Mouse (Mus musculus): ENCODE measurements around the gene Fkbpl. TPM values are rescaled to one million over a fixed set of nuclear protein-coding genes. Genes with fewer than 3 reads are reported as not detected.

Fkbpl gene
- polyA plus RNA-seq, 1 experiment: 1.4 TPM

DNA sequence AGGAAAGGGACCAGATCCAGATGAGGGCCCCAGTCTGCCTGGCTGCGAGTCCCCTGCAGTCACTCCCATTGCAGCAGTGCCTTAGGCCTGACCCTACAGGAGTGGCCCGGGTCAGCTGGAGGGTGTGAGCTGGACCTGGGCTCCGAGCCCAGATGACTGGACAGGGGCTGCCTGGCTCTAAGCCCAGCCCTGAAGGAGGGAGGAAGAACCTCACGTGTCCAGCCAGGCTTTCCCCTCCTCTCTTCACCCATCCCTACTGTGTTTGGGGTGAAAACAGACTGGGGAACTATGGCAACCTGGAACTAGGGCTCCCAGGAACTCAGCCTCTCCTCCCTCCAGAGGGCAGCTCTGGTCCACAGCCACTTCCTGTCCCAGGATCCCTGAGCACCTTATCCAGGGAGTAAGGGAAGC lies 11.0 kb downstream of the Fkbpl start:
- 87% methylated on average over 4 of the region's 4 CpGs for WGBS
- no peak for DNase-seq (ENCODE audit: low read depth in 1 of 2, low spot score in 2 of 2)
- no peak overlapping the region for H3K4me3 ChIP-seq (ENCODE audit: extremely low read depth, insufficient read depth, insufficient read length)
- no peaks in the 10 kb centered on the region; the same call in 1 of the 2 replicates for H3K4me1 ChIP-seq (ENCODE audit: control insufficient read depth, insufficient read depth, insufficient read length)
- no peak for TF ChIP-seq CTCF (IDR thresholded peaks at IDR 0.05; ENCODE audit: extremely low read depth, insufficient read depth, insufficient read length, insufficient replicate concordance)
- TF ChIP-seq POLR2A (IDR thresholded peaks at IDR 0.05; ENCODE audit: low read depth, low read length): no peak
- peaks cover 3% of the 10 kb centered on the region; the same call in 1 of the 2 replicates for H3K27me3 ChIP-seq (ENCODE audit: control insufficient read depth, insufficient read depth, low read length)
- H3K27ac ChIP-seq (ENCODE audit: insufficient read depth, low read length): no peak overlapping the region
- H3K36me3 ChIP-seq (ENCODE audit: control insufficient read depth, insufficient read depth, low read length): peaks cover 32% of the 10 kb centered on the region

DNA sequence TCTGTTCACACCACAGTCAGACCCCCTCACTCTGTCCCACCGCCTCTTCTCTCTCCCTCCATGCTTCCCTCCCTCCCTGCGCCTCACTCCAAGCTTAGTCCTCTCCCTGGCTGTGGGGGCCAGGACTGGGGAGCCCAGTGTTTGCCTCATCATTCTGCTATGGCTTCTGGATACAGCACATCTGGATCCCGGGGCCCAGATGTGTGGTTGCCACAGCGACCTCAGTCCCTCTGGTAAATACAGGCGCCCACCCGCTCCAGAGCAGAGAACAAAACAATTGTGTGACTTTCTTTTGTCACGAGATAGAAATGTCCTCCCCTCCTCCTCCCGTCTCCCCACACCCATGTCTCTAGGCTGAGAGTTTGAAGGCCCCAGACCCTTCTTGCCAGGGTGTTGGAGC lies 12.1 kb downstream of the Fkbpl start:
- WGBS: 68% methylated on average over 8 of the region's 8 CpGs
- TF ChIP-seq CTCF (IDR thresholded peaks at IDR 0.05; ENCODE audit: extremely low read depth, insufficient read depth, insufficient read length, insufficient replicate concordance): no peak
- no peak for TF ChIP-seq POLR2A (IDR thresholded peaks at IDR 0.05; ENCODE audit: low read depth, low read length)
- peaks cover 3% of the 10 kb centered on the region; the same call in 1 of the 2 replicates for H3K27me3 ChIP-seq (ENCODE audit: control insufficient read depth, insufficient read depth, low read length)
- no peaks in the 10 kb centered on the region; the same call in 1 of the 2 replicates for H3K4me1 ChIP-seq (ENCODE audit: control insufficient read depth, insufficient read depth, insufficient read length)
- no peak overlapping the region for H3K4me3 ChIP-seq (ENCODE audit: extremely low read depth, insufficient read depth, insufficient read length)
- H3K27ac ChIP-seq (ENCODE audit: insufficient read depth, low read length): no peak overlapping the region
- H3K36me3 ChIP-seq (ENCODE audit: control insufficient read depth, insufficient read depth, low read length): peaks cover 21% of the 10 kb centered on the region
- DNase-seq (ENCODE audit: low read depth in 1 of 2, low spot score in 2 of 2): no peak

DNA sequence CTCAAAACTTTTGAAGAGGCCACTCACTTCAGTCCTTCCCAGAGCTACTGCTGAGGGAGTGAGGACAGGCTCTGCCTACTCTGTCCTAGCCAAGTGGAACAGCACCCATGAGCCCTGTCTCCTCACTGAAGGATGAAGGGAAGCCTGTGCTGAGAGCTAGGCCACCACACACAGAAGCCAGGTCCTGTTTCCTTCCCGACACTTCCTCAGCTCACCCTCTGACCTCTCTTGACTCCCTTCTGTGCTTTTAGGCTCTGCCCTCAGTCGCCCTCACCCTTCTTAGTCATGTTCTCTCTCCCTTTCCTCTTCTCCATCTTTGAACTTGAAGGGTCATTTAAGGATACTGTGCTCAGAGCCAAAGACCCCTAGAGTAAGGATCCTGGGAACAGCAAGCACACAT lies 12.7 kb downstream of the Fkbpl start:
- no peak overlapping the region for H3K4me3 ChIP-seq (ENCODE audit: extremely low read depth, insufficient read depth, insufficient read length)
- H3K27me3 ChIP-seq (ENCODE audit: control insufficient read depth, insufficient read depth, low read length): peaks cover 3% of the 10 kb centered on the region; the same call in 1 of the 2 replicates
- no peak overlapping the region for H3K27ac ChIP-seq (ENCODE audit: insufficient read depth, low read length)
- no peak for DNase-seq (ENCODE audit: low read depth in 1 of 2, low spot score in 2 of 2)
- no peaks in the 10 kb centered on the region; the same call in 1 of the 2 replicates for H3K4me1 ChIP-seq (ENCODE audit: control insufficient read depth, insufficient read depth, insufficient read length)
- H3K36me3 ChIP-seq (ENCODE audit: control insufficient read depth, insufficient read depth, low read length): peaks cover 16% of the 10 kb centered on the region
- TF ChIP-seq CTCF (IDR thresholded peaks at IDR 0.05; ENCODE audit: extremely low read depth, insufficient read depth, insufficient read length, insufficient replicate concordance) (no peak), POLR2A (IDR thresholded peaks at IDR 0.05; ENCODE audit: low read depth, low read length) (no peak)
- WGBS: 13% methylated on average over 2 of the region's 2 CpGs

GRCm38 (mm10) chr17:34658145-34658544 lies 13.6 kb downstream of the Fkbpl start:
- no peak for TF ChIP-seq CTCF (IDR thresholded peaks at IDR 0.05; ENCODE audit: extremely low read depth, insufficient read depth, insufficient read length, insufficient replicate concordance)
- 38% methylated on average over 2 of the region's 2 CpGs for WGBS

DNA sequence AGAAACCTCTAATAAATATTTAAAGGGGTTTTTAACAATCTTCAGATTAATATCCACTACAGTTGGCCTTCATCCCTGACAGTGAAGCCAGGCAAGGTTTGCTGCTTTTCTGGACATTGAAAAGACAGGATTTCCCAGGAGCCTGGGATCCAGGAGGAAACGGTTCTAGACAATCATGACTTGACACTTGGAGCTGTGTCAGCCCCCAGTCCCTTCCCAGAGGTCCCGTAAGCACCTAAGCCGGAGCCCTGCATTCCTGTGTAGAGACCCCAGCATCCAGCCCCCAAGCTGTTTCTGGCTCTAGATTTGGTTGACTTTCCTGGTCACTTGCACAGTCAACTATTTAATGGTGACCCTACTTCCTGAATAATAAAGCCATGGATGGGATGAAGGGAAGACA lies 14.0 kb downstream of the Fkbpl start:
- TF ChIP-seq CTCF (IDR thresholded peaks at IDR 0.05; ENCODE audit: extremely low read depth, insufficient read depth, insufficient read length, insufficient replicate concordance): no peak
- TF ChIP-seq POLR2A (IDR thresholded peaks at IDR 0.05; ENCODE audit: low read depth, low read length): no peak
- H3K36me3 ChIP-seq (ENCODE audit: control insufficient read depth, insufficient read depth, low read length): peaks cover 6% of the 10 kb centered on the region
- no peak overlapping the region for H3K27ac ChIP-seq (ENCODE audit: insufficient read depth, low read length)
- WGBS: 77% methylated on average over 3 of the region's 3 CpGs
- H3K4me1 ChIP-seq (ENCODE audit: control insufficient read depth, insufficient read depth, insufficient read length): no peaks in the 10 kb centered on the region; the same call in 1 of the 2 replicates
- no peak overlapping the region for H3K4me3 ChIP-seq (ENCODE audit: extremely low read depth, insufficient read depth, insufficient read length)
- H3K27me3 ChIP-seq (ENCODE audit: control insufficient read depth, insufficient read depth, low read length): peaks cover 3% of the 10 kb centered on the region; the same call in 1 of the 2 replicates
- DNase-seq (ENCODE audit: low read depth in 1 of 2, low spot score in 2 of 2): no peak

More at GRCm38 (mm10) chr17:34658145-34658544, 13.6 kb downstream of the Fkbpl start:
- H3K4me3 ChIP-seq (ENCODE audit: extremely low read depth, insufficient read depth, insufficient read length): no peak overlapping the region
- no peaks in the 10 kb centered on the region; the same call in 1 of the 2 replicates for H3K4me1 ChIP-seq (ENCODE audit: control insufficient read depth, insufficient read depth, insufficient read length)
- DNase-seq (ENCODE audit: low read depth in 1 of 2, low spot score in 2 of 2): no peak
- H3K27ac ChIP-seq (ENCODE audit: insufficient read depth, low read length): no peak overlapping the region
- H3K36me3 ChIP-seq (ENCODE audit: control insufficient read depth, insufficient read depth, low read length): peaks cover 7% of the 10 kb centered on the region
- peaks cover 3% of the 10 kb centered on the region; the same call in 1 of the 2 replicates for H3K27me3 ChIP-seq (ENCODE audit: control insufficient read depth, insufficient read depth, low read length)

DNA sequence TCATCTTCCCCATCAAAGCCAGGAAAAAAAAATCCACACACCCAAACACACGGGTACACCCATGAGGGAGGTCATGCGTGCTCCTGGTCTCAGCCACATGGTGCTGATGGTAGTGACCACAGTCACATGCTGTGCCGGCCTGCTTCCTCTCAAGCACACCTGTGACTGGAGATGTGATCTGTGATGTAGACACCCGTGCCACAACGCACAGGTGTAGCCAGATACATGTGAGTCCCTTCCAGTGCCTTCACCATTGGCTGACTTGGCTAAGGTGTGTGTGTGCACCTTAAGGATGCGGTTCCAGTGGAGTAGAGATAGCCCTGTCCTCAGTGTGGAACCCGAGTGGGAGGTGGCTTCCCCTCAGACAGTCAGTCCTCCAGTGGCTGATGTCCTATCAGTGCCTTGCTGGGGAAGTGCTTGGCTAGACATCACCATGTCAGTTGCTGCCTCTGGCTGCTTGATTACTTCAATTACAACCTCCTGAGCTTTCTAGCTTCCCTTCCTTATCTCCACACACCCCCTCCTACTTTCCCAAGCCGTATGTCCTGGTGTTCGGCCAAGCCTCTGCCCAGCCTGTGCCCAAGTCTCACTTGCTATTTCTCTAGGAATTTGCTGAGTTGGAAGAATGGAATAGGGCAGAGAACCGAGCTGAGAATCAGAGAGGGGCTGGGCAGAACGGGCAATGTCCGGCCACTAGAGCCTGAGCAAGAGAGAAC lies 14.8 kb downstream of the Fkbpl start:
- Histone ChIP-seq H3K4me3 (ENCODE audit: extremely low read depth, insufficient read depth, insufficient read length) (no peak overlapping the region), H3K4me1 (ENCODE audit: control insufficient read depth, insufficient read depth, insufficient read length) (no peaks in the 10 kb centered on the region; the same call in 1 of the 2 replicates), H3K36me3 (ENCODE audit: control insufficient read depth, insufficient read depth, low read length) (peaks cover 5% of the 10 kb centered on the region), H3K27me3 (ENCODE audit: control insufficient read depth, insufficient read depth, low read length) (peaks cover 3% of the 10 kb centered on the region; the same call in 1 of the 2 replicates), H3K27ac (ENCODE audit: insufficient read depth, low read length) (no peak overlapping the region)
- TF ChIP-seq POLR2A (IDR thresholded peaks at IDR 0.05; ENCODE audit: low read depth, low read length): no peak
- TF ChIP-seq CTCF (IDR thresholded peaks at IDR 0.05; ENCODE audit: extremely low read depth, insufficient read depth, insufficient read length, insufficient replicate concordance): no peak
- no peak for DNase-seq (ENCODE audit: low read depth in 1 of 2, low spot score in 2 of 2)
- 45% methylated on average over 12 of the region's 12 CpGs for WGBS

- Histone ChIP-seq H3K27ac (ENCODE audit: insufficient read depth, low read length) (no peak overlapping the region), H3K36me3 (ENCODE audit: control insufficient read depth, insufficient read depth, low read length) (peaks cover 2% of the 10 kb centered on the region), H3K4me3 (ENCODE audit: extremely low read depth, insufficient read depth, insufficient read length) (no peak overlapping the region), H3K27me3 (ENCODE audit: control insufficient read depth, insufficient read depth, low read length) (peaks cover 3% of the 10 kb centered on the region; the same call in 1 of the 2 replicates), H3K4me1 (ENCODE audit: control insufficient read depth, insufficient read depth, insufficient read length) (no peaks in the 10 kb centered on the region; the same call in 1 of the 2 replicates)
- no peak for TF ChIP-seq POLR2A (IDR thresholded peaks at IDR 0.05; ENCODE audit: low read depth, low read length)
- no peak for TF ChIP-seq CTCF (IDR thresholded peaks at IDR 0.05; ENCODE audit: extremely low read depth, insufficient read depth, insufficient read length, insufficient replicate concordance)
- DNase-seq (ENCODE audit: low read depth in 1 of 2, low spot score in 2 of 2): no peak
- WGBS: 56% methylated on average over 3 of the region's 3 CpGs
Measured at GRCm38 (mm10) chr17:34659897-34660214, 15.3 kb downstream of the Fkbpl start.

Data from spleen, adult 2 months (tissue).